Mouse (Mus musculus) liver, embryonic 13.5 days (tissue): ENCODE data around the gene Cdc37. TPM values are rescaled to one million over a fixed set of nuclear protein-coding genes. Genes with fewer than 3 reads are reported as not detected.
A peak's percentile ranks its signal among the peaks of the same experiment; 100 is the strongest.

Source experiments
- ATAC-seq: fragments of 200-750 bp; cut with Nextera tagmentation; 2 replicates; pipeline ENCODE4 v1.8.0; 2017; ENCODE audit warnings: low read depth, mild to moderate bottlenecking, moderate number of reproducible peaks, moderate library complexity
- DNase-seq: peaks from one replicate; pipeline ENCODE4 v3.0.0; 2022
- H3K27ac ChIP-seq: fragments of 300-500 bp; sonication (generic); 2 replicates; pipeline ENCODE4 v1.5.1; 2015; ENCODE audit warnings: moderate library complexity, mild to moderate bottlenecking, inconsistent platforms
- H3K27me3 ChIP-seq: fragments of 300-500 bp; sonication (generic); 2 replicates; pipeline ENCODE4 v1.6.1; 2015; ENCODE audit warnings: mild to moderate bottlenecking, inconsistent platforms
- H3K36me3 ChIP-seq: fragments of 300-500 bp; sonication (generic); 2 replicates; pipeline ENCODE4 v1.6.1; 2015; ENCODE audit warnings: mild to moderate bottlenecking, inconsistent platforms
- H3K4me1 ChIP-seq: fragments of 300-500 bp; sonication (generic); replicated peaks from 2 replicates; pipeline ENCODE4 v1.6.1; 2015; ENCODE audit warnings: inconsistent platforms
- H3K4me2 ChIP-seq: fragments of 300-500 bp; sonication (generic); 2 replicates; pipeline ENCODE4 v1.6.1; 2015; ENCODE audit warnings: inconsistent platforms, mild to moderate bottlenecking, moderate library complexity
- H3K4me3 ChIP-seq: fragments of 300-500 bp; sonication (generic); replicated peaks from 2 replicates; pipeline ENCODE4 v1.5.1; 2015; ENCODE audit warnings: mild to moderate bottlenecking, inconsistent platforms
- H3K9ac ChIP-seq: fragments of 300-500 bp; sonication (generic); 2 replicates; pipeline ENCODE4 v1.6.1; 2015; ENCODE audit warnings: mild to moderate bottlenecking, inconsistent platforms
- H3K9me3 ChIP-seq: fragments of 300-500 bp; sonication (generic); replicated peaks from 2 replicates; pipeline ENCODE4 v1.6.1; 2016; ENCODE audit warnings: inconsistent platforms
- WGBS: fragments of 180-500 bp; shearing (Covaris S2); methylation state at CpG from one replicate; pipeline ENCODE4 v1.1.7; 2015; ENCODE audit not compliant: insufficient replicate concordance; 5-methylcytosine and 5-hydroxymethylcytosine counted together
- polyA plus RNA-seq: library from polyadenylated mRNA; unstranded; fragments of >200 nt; fragmentation: Nextera tagmentation; extraction: Ambion mirVana; gene quantifications from 2 replicates; pipeline ENCODE4 v1.2.1, GENCODE M21; 2015

Cdc37 gene
- polyA plus RNA-seq, 1 experiment from 2014 or later, result 170 TPM

- no peak overlapping the region for H3K27ac ChIP-seq
These were observed 15.0 kb downstream of the Cdc37 start for GRCm38 (mm10) chr9:21134595-21135328.

GRCm38 (mm10) chr9:21133064-21133707 is 16.6 kb downstream of the Cdc37 start:
- 33% methylated on average over 9 of the region's 9 CpGs for WGBS
- Histone ChIP-seq H3K4me2 (no peak overlapping the region), H3K9ac (no peak overlapping the region), H3K4me3 (no peak overlapping the region), H3K36me3 (peaks cover 7% of the 10 kb centered on the region), H3K4me1 (peaks cover 47% of the 10 kb centered on the region), H3K27ac (no peak overlapping the region), H3K9me3 (no peaks in the 10 kb centered on the region), H3K27me3 (no peaks in the 10 kb centered on the region)
- ATAC-seq (no peak), DNase-seq (no peak)

More at GRCm38 (mm10) chr9:21134595-21135328, 15.0 kb downstream of the Cdc37 start:
- no peak overlapping the region for H3K4me3 ChIP-seq
- DNase-seq (no peak), ATAC-seq (no peak)
- peaks cover 23% of the 10 kb centered on the region for H3K36me3 ChIP-seq
- peaks cover 47% of the 10 kb centered on the region for H3K4me1 ChIP-seq
- H3K9ac ChIP-seq, result no peak overlapping the region
- H3K9me3 ChIP-seq, result no peaks in the 10 kb centered on the region
- 58% methylated on average over 9 of the region's 9 CpGs for WGBS
- H3K4me2 ChIP-seq, result no peak overlapping the region
- H3K27me3 ChIP-seq, result no peaks in the 10 kb centered on the region

GRCm38 (mm10) chr9:21132102-21132775 is 17.5 kb downstream of the Cdc37 start:
- DNase-seq, result no peak
- H3K4me2 ChIP-seq, result peak overlapping the region; percentile 79
- H3K9me3 ChIP-seq, result no peaks in the 10 kb centered on the region
- H3K36me3 ChIP-seq, result 0 out of 2 replicates have a peak, but pooled peaks cover 6% of the 10 kb centered on the region
- no peak overlapping the region for H3K9ac ChIP-seq
- WGBS, result 59% methylated on average over 12 of the region's 12 CpGs
- no peak overlapping the region for H3K27ac ChIP-seq
- peaks cover 47% of the 10 kb centered on the region for H3K4me1 ChIP-seq
- ATAC-seq, result no peak
- H3K27me3 ChIP-seq, result no peaks in the 10 kb centered on the region
- peak overlapping the region; percentile 68; the same call in 1 of the 2 replicates for H3K4me3 ChIP-seq

GRCm38 (mm10) chr9:21131059-21131956 is 18.5 kb downstream of the Cdc37 start, which contains the start of gene Tyk2:
Gene Tyk2 (minus strand): TSS chr9:21131243.
- 6% methylated on average over 37 of the region's 37 CpGs for WGBS

GRCm38 (mm10) chr9:21126259-21126627 is 23.5 kb downstream of the Cdc37 start:
- DNase-seq (no peak), ATAC-seq (no peak)

More at GRCm38 (mm10) chr9:21131059-21131956, 18.5 kb downstream of the Cdc37 start, which contains the start of gene Tyk2:
- no peaks in the 10 kb centered on the region for H3K9me3 ChIP-seq
- DNase-seq (peak; percentile 84), ATAC-seq (peak; percentile 93)
- peak within 1 kb of the TSS; percentile 59 for H3K27ac ChIP-seq
- no peaks in the 10 kb centered on the region for H3K27me3 ChIP-seq
- peaks cover 42% of the 10 kb centered on the region for H3K4me1 ChIP-seq
- H3K36me3 ChIP-seq, result peaks cover 14% of the 10 kb centered on the region; the same call in 1 of the 2 replicates
- peak within 1 kb of the TSS; percentile 68 for H3K4me3 ChIP-seq
- peak within 1 kb of the TSS; percentile 71 for H3K9ac ChIP-seq
- peak within 1 kb of the TSS; percentile 79 for H3K4me2 ChIP-seq

GRCm38 (mm10) chr9:21125502-21126258 is 24.1 kb downstream of the Cdc37 start:
- Histone ChIP-seq H3K4me2 (no peak overlapping the region), H3K27ac (peak overlapping the region; percentile 23; the same call in 1 of the 2 replicates), H3K9me3 (no peaks in the 10 kb centered on the region), H3K27me3 (no peaks in the 10 kb centered on the region), H3K36me3 (peaks cover 43% of the 10 kb centered on the region), H3K4me3 (no peak overlapping the region), H3K9ac (no peak overlapping the region), H3K4me1 (peaks cover 11% of the 10 kb centered on the region)
- whole genome bisulfite sequencing, result 74% methylated on average over 9 of the region's 9 CpGs
- ATAC-seq (no peak), DNase-seq (no peak)

More at GRCm38 (mm10) chr9:21126259-21126627, 23.5 kb downstream of the Cdc37 start:
- Histone ChIP-seq H3K4me1 (peaks cover 15% of the 10 kb centered on the region), H3K27me3 (no peaks in the 10 kb centered on the region), H3K4me3 (no peak overlapping the region), H3K36me3 (peaks cover 41% of the 10 kb centered on the region), H3K9me3 (no peaks in the 10 kb centered on the region), H3K27ac (peak overlapping the region; percentile 23), H3K9ac (no peak overlapping the region), H3K4me2 (no peak overlapping the region)
- WGBS, result 54% methylated on average over 2 of the region's 2 CpGs

- no peak overlapping the region for H3K9ac ChIP-seq
- H3K27me3 ChIP-seq, result no peaks in the 10 kb centered on the region
- no peaks in the 10 kb centered on the region for H3K9me3 ChIP-seq
- H3K4me2 ChIP-seq, result no peak overlapping the region
- ATAC-seq (no peak), DNase-seq (no peak)
- H3K27ac ChIP-seq, result no peak overlapping the region
- peaks cover 46% of the 10 kb centered on the region for H3K36me3 ChIP-seq
- no peak overlapping the region for H3K4me3 ChIP-seq
- H3K4me1 ChIP-seq, result peaks cover 4% of the 10 kb centered on the region; the same call in 1 of the 2 replicates
- 67% methylated on average over 5 of the region's 5 CpGs for WGBS
These were observed 24.9 kb downstream of the Cdc37 start for GRCm38 (mm10) chr9:21124837-21125236.

GRCm38 (mm10) chr9:21121483-21121882 is 28.3 kb downstream of the Cdc37 start:
- Histone ChIP-seq H3K36me3 (peaks cover 33% of the 10 kb centered on the region), H3K27me3 (no peaks in the 10 kb centered on the region), H3K4me3 (no peak overlapping the region), H3K4me2 (no peak overlapping the region), H3K9me3 (no peaks in the 10 kb centered on the region), H3K4me1 (peaks cover 4% of the 10 kb centered on the region; the same call in 1 of the 2 replicates), H3K27ac (no peak overlapping the region), H3K9ac (no peak overlapping the region)
- DNase-seq (no peak), ATAC-seq (no peak)
- WGBS, result 84% methylated on average over 16 of the region's 16 CpGs

- Histone ChIP-seq H3K4me1 (no peaks in the 10 kb centered on the region), H3K27ac (no peak overlapping the region), H3K36me3 (peaks cover 8% of the 10 kb centered on the region), H3K4me2 (no peak overlapping the region), H3K9ac (no peak overlapping the region), H3K9me3 (no peaks in the 10 kb centered on the region), H3K4me3 (no peak overlapping the region), H3K27me3 (no peaks in the 10 kb centered on the region)
- DNase-seq, result no peak
- 68% methylated on average over 6 of the region's 6 CpGs for whole genome bisulfite sequencing
- no peak for ATAC-seq
These were observed 32.7 kb downstream of the Cdc37 start for GRCm38 (mm10) chr9:21117073-21117472.

GRCm38 (mm10) chr9:21115105-21115504 is 34.7 kb downstream of the Cdc37 start:
- H3K27me3 ChIP-seq, result no peaks in the 10 kb centered on the region
- 77% methylated on average over 8 of the region's 8 CpGs for WGBS
- DNase-seq, result no peak
- H3K4me3 ChIP-seq, result no peak overlapping the region
- H3K36me3 ChIP-seq, result no peaks in the 10 kb centered on the region
- no peak overlapping the region for H3K9ac ChIP-seq
- no peak overlapping the region for H3K27ac ChIP-seq
- H3K4me1 ChIP-seq, result 0 out of 2 replicates have a peak, but pooled peaks cover 4% of the 10 kb centered on the region
- no peak overlapping the region for H3K4me2 ChIP-seq
- no peaks in the 10 kb centered on the region for H3K9me3 ChIP-seq
- no peak for ATAC-seq
